Comparison of ENCODE assay signal across 18 mouse cellular contexts in genomic region chr11:105510626-105511025, GRCm38 (mm10). TPM values are rescaled to one million over a fixed set of nuclear protein-coding genes. Genes with fewer than 3 reads are reported as not detected.
"Had no signal": no experiment of that assay in that cellular context is flagged by ENCODE, and none has a peak within 500 bp of the region (broad histone marks: within the 10 kb centered on the region; RNA-seq: fewer than 3 reads in every experiment).

No protein-coding gene starts in this region.

- DNase-seq: kidney, postnatal 25 days; lung, adult 2 months; lung, postnatal 36 days; right cerebral cortex, adult 18-20 months; right cerebral cortex, postnatal 25 days; thymus, postnatal 36 days had no signal

- H3K27me3 ChIP-seq: midbrain, embryonic 15.5 days; neural tube, embryonic 13.5 days had no signal

- H3K9me3 ChIP-seq: limb, embryonic 10.5 days; liver, embryonic 15.5 days; midbrain, embryonic 15.5 days; neural tube, embryonic 13.5 days had no signal

- H3K4me1 ChIP-seq: liver, embryonic 15.5 days had no signal

- H3K27ac ChIP-seq: left cerebral cortex, adult 2 months; limb, embryonic 10.5 days; liver, embryonic 15.5 days; midbrain, embryonic 15.5 days; neural tube, embryonic 13.5 days had no signal

- H3K36me3 ChIP-seq: limb, embryonic 10.5 days; liver, embryonic 15.5 days; midbrain, embryonic 15.5 days; neural tube, embryonic 13.5 days had no signal

- H3K4me3 ChIP-seq: left cerebral cortex, adult 2 months; limb, embryonic 10.5 days; liver, embryonic 15.5 days; midbrain, embryonic 15.5 days; neural tube, embryonic 13.5 days had no signal

- ATAC-seq: lung, postnatal 0 days; midbrain, embryonic 15.5 days had no signal

- H3K4me2 ChIP-seq: liver, embryonic 11.5 days; liver, embryonic 15.5 days; midbrain, embryonic 11.5 days; midbrain, embryonic 15.5 days; neural tube, embryonic 13.5 days had no signal

- H3K9ac ChIP-seq: liver, embryonic 15.5 days; midbrain, embryonic 15.5 days; neural tube, embryonic 13.5 days had no signal

RNA-seq across cellular contexts. Expression of gene March10, which starts 54.1 kb away (rescaled TPM):
- total RNA-seq: megakaryocyte progenitor cell, adult 5-6 weeks had no signal
- polyA plus RNA-seq: limb, embryonic 10.5 days; liver, embryonic 11.5 days; liver, embryonic 15.5 days; midbrain, embryonic 11.5 days; neural tube, embryonic 13.5 days; small intestine, adult 2 months; stomach, embryonic 16.5 days; thymus, postnatal 0 days had no signal
